Mouse (Mus musculus): ENCODE results near the gene Ddi1.
"Not testable (repeated sequence)": the region's sequence is repeated elsewhere in the genome, so short reads cannot be mapped to it uniquely, and the experiment has no call there.

Gene Ddi1

DNA sequence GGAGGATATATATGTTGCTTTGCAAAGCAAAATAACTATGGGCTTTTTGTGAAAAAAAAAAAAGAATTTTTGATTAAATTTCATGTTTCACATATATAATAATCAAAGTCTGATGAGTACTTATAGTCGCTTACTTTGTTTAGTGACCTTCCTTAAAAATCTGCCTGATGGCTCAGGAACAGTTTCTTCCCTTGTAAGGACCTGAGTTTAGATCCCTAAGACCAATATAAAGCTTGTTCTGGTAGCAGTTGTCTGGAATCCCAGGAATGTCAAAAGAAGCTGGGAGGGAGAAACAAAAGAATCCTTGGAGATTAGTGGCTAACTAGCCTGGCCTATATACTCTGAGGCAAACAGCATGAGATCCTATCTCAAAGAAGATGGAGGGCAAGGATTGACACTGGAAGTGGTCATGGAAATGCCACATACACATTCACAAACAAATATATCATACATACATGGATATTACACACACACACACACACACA, at the start of gene Ddi1:
Gene Ddi1 (minus strand): TSS at position 51 of the 485 bp plus-strand sequence.
- DNase-seq: no peak

DNA sequence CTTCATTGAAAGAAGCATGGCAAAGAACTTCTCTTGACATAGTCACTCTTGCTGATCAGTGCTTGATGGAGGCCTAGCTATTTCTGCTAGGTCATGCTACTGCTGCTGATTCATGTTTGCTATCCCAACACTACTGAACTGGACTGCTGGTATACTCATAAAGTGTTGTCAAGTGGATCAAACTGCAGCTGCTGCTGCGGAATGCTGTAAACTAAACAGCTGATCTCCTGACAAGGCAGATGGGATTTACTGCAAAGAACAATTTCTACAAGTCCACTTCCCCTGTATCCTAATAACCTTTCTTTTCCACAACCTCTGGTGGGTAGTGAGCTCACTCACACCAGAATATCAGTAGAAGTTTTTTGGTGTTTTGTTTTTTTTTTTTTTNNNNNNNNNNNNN, 47.5 kb upstream of the Ddi1 start:
- DNase-seq: no peak

GRCm38 (mm10) chr9:6305847-6306246, 36.2 kb upstream of the Ddi1 start:
- DNase-seq: no peak

DNA sequence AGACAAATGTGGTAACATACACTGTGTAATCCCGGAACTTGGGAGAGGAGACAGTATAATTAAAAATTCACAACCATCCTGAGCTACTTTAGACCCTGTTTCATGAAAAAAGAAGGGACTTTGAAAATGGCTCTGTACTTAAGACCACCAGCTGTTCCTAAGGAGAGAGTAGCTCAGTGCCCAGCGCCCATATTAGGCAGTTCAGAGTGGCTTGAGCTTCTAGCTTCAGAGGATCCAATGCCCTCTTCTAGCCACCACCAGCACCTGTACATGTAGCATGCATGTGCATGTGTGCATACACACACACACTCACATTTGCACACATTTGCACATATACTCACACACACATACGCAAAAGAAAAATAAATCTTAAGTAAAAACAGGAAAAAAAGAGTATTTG, 34.9 kb upstream of the Ddi1 start:
- DNase-seq: no peak

DNA sequence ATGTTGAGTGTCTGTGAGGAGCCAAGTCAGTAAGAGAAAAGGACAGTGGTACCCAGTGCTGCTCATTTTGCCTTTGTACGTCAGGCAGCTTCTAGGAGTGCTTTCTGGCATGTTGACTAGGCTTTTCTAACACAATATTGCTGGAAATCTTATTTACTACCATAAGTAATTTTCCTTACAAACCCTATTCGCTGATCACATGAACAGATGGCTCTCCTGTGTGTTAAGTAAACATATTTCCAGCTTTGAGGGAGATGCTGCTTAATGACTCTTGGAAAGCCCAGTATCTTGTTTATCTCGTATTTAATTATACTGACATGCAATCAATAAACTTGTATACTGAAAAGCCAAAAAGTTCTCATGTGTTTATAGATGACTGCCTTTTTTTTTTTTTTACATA, 32.4 kb upstream of the Ddi1 start:
- no peak for DNase-seq

- no peak for DNase-seq
Measured at GRCm38 (mm10) chr9:6298547-6298946, 28.9 kb upstream of the Ddi1 start.

GRCm38 (mm10) chr9:6289211-6289696, 19.6 kb upstream of the Ddi1 start:
- DNase-seq: no peak

DNA sequence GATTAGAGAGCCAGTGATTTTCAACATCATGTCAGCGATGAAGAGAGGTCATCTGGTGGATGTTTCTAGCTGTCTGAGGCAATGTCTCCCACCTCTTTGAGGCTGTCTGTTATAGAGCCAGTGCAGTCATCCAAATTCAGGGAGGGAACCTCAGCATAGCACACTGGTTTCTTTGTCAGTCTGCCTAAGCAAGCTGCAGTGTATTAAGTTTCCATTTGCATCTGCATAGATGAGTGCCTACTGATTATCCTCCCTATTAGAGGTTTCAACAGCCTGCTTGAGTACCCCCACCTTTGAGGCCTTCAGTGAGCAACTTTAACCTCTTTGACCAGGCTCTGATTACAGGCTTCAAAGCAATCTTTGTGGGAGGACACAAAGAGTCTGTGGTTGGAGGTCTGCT, 17.1 kb upstream of the Ddi1 start:
- no peak for DNase-seq

DNA sequence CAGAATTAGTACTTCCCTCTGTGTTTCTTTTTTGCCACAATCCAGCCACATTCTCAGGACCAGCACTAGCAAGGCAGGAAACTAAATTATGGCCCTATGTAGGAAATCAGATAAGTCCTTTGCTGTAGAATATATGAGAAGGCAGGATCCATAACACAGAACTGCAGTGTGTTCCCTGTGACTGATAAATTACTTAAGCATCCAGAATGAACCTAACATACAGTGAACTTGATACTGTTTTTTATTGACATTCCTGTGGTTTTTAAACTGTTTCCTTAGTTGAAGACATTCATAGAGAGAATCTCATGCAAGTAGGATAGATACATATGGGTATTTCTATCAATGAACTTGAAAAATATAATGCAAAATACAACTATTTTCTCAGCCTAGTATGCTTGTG, 7.9 kb upstream of the Ddi1 start:
- DNase-seq: no peak

- no peak for DNase-seq
Measured at GRCm38 (mm10) chr9:6276395-6276794, 6.7 kb upstream of the Ddi1 start.

GRCm38 (mm10) chr9:6264820-6265219, 4.8 kb downstream of the Ddi1 start:
- no peak for DNase-seq

GRCm38 (mm10) chr9:6257072-6257471, 12.6 kb downstream of the Ddi1 start:
- DNase-seq: no peak

DNA sequence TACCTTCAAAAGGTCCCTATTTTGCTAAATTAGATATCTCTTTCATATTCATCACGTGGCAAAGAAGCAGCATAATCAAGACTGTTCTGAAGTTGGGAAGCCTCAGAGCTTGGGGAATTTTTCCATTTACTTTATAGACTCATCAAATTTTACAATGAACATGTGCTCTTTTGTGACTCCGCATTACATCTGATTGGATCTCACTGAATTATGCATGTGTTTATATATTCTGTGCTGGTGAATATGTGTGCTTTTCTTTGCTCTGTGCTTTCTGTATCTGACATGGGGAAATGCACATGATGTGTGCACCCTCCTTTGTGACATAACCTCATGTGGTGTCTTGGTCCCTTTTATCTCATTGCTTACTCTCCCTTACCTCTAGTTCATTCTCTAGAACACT, 17.7 kb downstream of the Ddi1 start:
- no peak for DNase-seq

GRCm38 (mm10) chr9:6250320-6250719, 19.3 kb downstream of the Ddi1 start:
- DNase-seq: no peak

GRCm38 (mm10) chr9:6235982-6236381, 33.7 kb downstream of the Ddi1 start:
- not testable (repeated sequence) for DNase-seq

GRCm38 (mm10) chr9:6217505-6217904, 52.1 kb downstream of the Ddi1 start:
- DNase-seq: no peak

DNA sequence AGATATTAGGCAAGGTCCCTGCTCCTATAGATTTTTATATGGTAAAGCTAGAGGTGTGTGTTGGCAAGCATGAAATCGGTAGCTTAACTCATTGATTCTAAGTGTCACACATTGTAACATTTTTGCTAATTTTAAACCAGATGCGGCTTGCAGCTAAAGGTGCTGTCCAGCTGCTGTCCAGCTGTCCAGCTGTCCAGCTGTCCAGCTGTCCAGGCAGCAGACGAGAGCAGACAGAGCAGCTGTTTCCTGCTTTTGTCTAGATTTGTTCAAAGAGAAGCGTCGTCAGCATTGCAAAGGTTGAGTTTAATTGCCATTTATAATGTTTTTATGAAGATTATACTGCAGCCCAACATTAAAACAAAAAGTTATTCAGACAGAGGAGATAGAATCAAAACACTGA, 56.8 kb downstream of the Ddi1 start:
- DNase-seq: no peak
